Mouse (Mus musculus) testis, postnatal 14 days (tissue): ENCODE results near the gene Oog2.
"Not testable (repeated sequence)": the region's sequence is repeated elsewhere in the genome, so short reads cannot be mapped to it uniquely, and the experiment has no call there.

Source experiments
- DNase-seq: peaks from one replicate; pipeline ENCODE4 v3.0.0; 2021; ENCODE audit warnings: low spot score

Gene Oog2

GRCm38 (mm10) chr4:144190419-144190818 is at the start of gene Oog2:
Gene Oog2 (plus strand): TSS chr4:144190719.
- no peak for DNase-seq

- no peak for DNase-seq
These were observed 28.0 kb upstream of the Oog2 start, which contains the start of gene Oog3 for GRCm38 (mm10) chr4:144162563-144162962. Gene Oog3 (minus strand): TSS chr4:144162663.

- DNase-seq, result not testable (repeated sequence)
These were observed 22.7 kb downstream of the Oog2 start, which contains the start of gene C87977 for GRCm38 (mm10) chr4:144213218-144213617. Gene C87977 (minus strand): TSS chr4:144213318.
